Mouse (Mus musculus) intestine, postnatal 0 days (tissue): ENCODE results near the gene Gm11983. TPM values are rescaled to one million over a fixed set of nuclear protein-coding genes. Genes with fewer than 3 reads are reported as not detected.
A peak's percentile ranks its signal among the peaks of the same experiment; 100 is the strongest.
"Not testable (repeated sequence)": the region's sequence is repeated elsewhere in the genome, so short reads cannot be mapped to it uniquely, and the experiment has no call there.

Experiments
- ATAC-seq: fragments of 200-750 bp; cut with Nextera tagmentation; 2 replicates; pipeline ENCODE4 v1.8.0; 2017; ENCODE audit warnings: mild to moderate bottlenecking, moderate TSS enrichment, moderate library complexity
- H3K27ac ChIP-seq: fragments of 300-500 bp; sonication (generic); 2 replicates; pipeline ENCODE4 v1.5.1; 2014; ENCODE audit warnings: mild to moderate bottlenecking, low read depth, low read length, moderate library complexity
- H3K27me3 ChIP-seq: fragments of 300-500 bp; sonication (generic); replicated peaks from 2 replicates; pipeline ENCODE4 v1.6.1; 2014; ENCODE audit warnings: low read length, mixed read lengths; ENCODE audit not compliant: control insufficient read depth, insufficient read depth
- H3K36me3 ChIP-seq: fragments of 300-500 bp; sonication (generic); 2 replicates; pipeline ENCODE4 v1.6.1; 2014; ENCODE audit warnings: mild to moderate bottlenecking, moderate library complexity; ENCODE audit not compliant: control insufficient read depth, insufficient read depth
- H3K4me1 ChIP-seq: fragments of 300-500 bp; sonication (generic); replicated peaks from 2 replicates; pipeline ENCODE4 v1.6.1; 2014; ENCODE audit warnings: antibody characterized with exemption, low read length, mixed read lengths; ENCODE audit not compliant: control insufficient read depth, insufficient read depth
- H3K4me2 ChIP-seq: fragments of 300-500 bp; sonication (generic); replicated peaks from 2 replicates; pipeline ENCODE4 v1.6.1; 2014; ENCODE audit warnings: low read depth, mild to moderate bottlenecking, moderate library complexity
- H3K4me3 ChIP-seq: fragments of 300-500 bp; sonication (generic); 2 replicates; pipeline ENCODE4 v1.5.1; 2014; ENCODE audit warnings: low read depth, low read length
- H3K9ac ChIP-seq: fragments of 300-500 bp; sonication (generic); 2 replicates; pipeline ENCODE4 v1.6.1; 2014; ENCODE audit warnings: mild to moderate bottlenecking, low read depth, low read length
- H3K9me3 ChIP-seq: fragments of 300-500 bp; sonication (generic); 2 replicates; pipeline ENCODE4 v1.6.1; 2016; ENCODE audit warnings: mixed run types; ENCODE audit not compliant: control insufficient read depth
- CTCF ChIP-seq: sonication (generic); IDR thresholded peaks from 2 replicates; pipeline ENCODE4 v1.5.1; 2016; ENCODE audit warnings: low read depth, mild to moderate bottlenecking, control low read depth, antibody characterized with exemption, moderate library complexity
- WGBS: fragments of 180-500 bp; shearing (Covaris S2); extraction: QIAGEN DNeasy Blood & Tissue Kit; methylation state at CpG from one replicate; pipeline ENCODE4 v1.1.7; 2014; 5-methylcytosine and 5-hydroxymethylcytosine counted together
- polyA plus RNA-seq: library from polyadenylated mRNA; unstranded; fragments of >200 nt; fragmentation: Nextera tagmentation; extraction: Ambion mirVana; gene quantifications from 2 replicates; pipeline ENCODE4 v1.2.1, GENCODE M21; 2015

The Gm11983 gene
- polyA plus RNA-seq, 1 experiment from 2014 or later, result not detected

DNA sequence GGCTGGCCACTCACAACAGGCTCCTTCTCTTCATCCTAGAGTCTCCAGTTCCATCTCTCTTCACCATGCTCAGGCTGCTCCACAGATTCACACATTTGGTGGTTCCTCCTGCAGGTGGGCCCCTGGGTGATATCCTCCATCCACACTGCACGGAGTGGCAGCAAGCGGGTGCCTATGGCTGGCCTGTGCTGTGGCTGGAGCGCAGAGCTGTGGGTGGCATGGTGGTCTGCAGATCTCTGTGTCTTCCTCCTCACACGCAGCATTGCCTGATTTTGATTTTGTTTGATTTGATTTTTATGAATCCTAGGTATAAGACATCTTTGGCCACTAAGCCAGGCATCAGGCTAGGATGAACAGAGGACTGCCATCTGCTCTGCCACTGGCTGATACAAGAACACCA lies 23.0 kb downstream of the Gm11983 start:
- no peak for TF ChIP-seq CTCF
- no peak overlapping the region for H3K9ac ChIP-seq
- no peak overlapping the region for H3K27ac ChIP-seq
- no peaks in the 10 kb centered on the region for H3K4me1 ChIP-seq
- H3K9me3 ChIP-seq, result no peaks in the 10 kb centered on the region
- H3K27me3 ChIP-seq, result no peaks in the 10 kb centered on the region
- H3K36me3 ChIP-seq, result no peaks in the 10 kb centered on the region
- 93% methylated on average over 4 of the region's 4 CpGs for WGBS
- no peak overlapping the region for H3K4me3 ChIP-seq
- no peak overlapping the region for H3K4me2 ChIP-seq
- ATAC-seq, result no peak

- H3K36me3 ChIP-seq, H3K9ac ChIP-seq, H3K4me1 ChIP-seq, ATAC-seq, H3K27ac ChIP-seq, H3K4me3 ChIP-seq, H3K9me3 ChIP-seq, H3K27me3 ChIP-seq, H3K4me2 ChIP-seq: not testable (repeated sequence)
These were observed 34.6 kb downstream of the Gm11983 start for GRCm38 (mm10) chr11:6802879-6803278.

- ATAC-seq, result no peak
- no peaks in the 10 kb centered on the region for H3K27me3 ChIP-seq
- no peaks in the 10 kb centered on the region for H3K36me3 ChIP-seq
- H3K4me2 ChIP-seq, result no peak overlapping the region
- no peak overlapping the region for H3K9ac ChIP-seq
- no peaks in the 10 kb centered on the region for H3K9me3 ChIP-seq
- TF ChIP-seq CTCF, result peak; percentile 59
- H3K4me1 ChIP-seq, result no peaks in the 10 kb centered on the region
- H3K27ac ChIP-seq, result no peak overlapping the region
- no peak overlapping the region for H3K4me3 ChIP-seq
- WGBS, result 95% methylated on average over 3 of the region's 3 CpGs
These were observed 46.8 kb downstream of the Gm11983 start for GRCm38 (mm10) chr11:6790690-6791089.

Other genes starting within 250 kb of the Gm11983 start
- gene Nacad, start 231.6 kb downstream of the Gm11983 start, polyA plus RNA-seq, result 4.0 and 4.8 TPM in 2 replicates
- gene Tbrg4, start 211.6 kb downstream of the Gm11983 start, polyA plus RNA-seq, result 30.8 and 32.6 TPM in 2 replicates
- gene Wap, start 199.0 kb downstream of the Gm11983 start, polyA plus RNA-seq, result 1.3 and 4.3 TPM in 2 replicates
- gene Ramp3, start 179.1 kb downstream of the Gm11983 start, polyA plus RNA-seq, result 2.8 and 2.9 TPM in 2 replicates
- 0.40 and 0.52 TPM in 2 replicates for gene Adcy1, start 225.8 kb upstream of the Gm11983 start, polyA plus RNA-seq